Mouse (Mus musculus) C2C12 (cell line): ENCODE data around the gene Tmem115.

ENCODE experiments used
- CTCF ChIP-seq: IDR thresholded peaks from one replicate; pipeline ENCODE4 v1.5.1; 2011; ENCODE audit not compliant: control insufficient read depth, insufficient read depth, insufficient read length
- MAX ChIP-seq: IDR thresholded peaks from one replicate; pipeline ENCODE4 v1.6.1; 2011; ENCODE audit warnings: mild to moderate bottlenecking, control low read depth
- MYOD1 ChIP-seq: IDR thresholded peaks from one replicate; pipeline ENCODE4 v1.6.1; 2011; ENCODE audit warnings: low read depth; ENCODE audit not compliant: control insufficient read depth, insufficient read length
- USF1 ChIP-seq: IDR thresholded peaks from one replicate; pipeline ENCODE4 v1.6.1; 2011; ENCODE audit warnings: low read depth, mild to moderate bottlenecking, control low read depth, moderate library complexity

- no peak for TF ChIP-seq CTCF
- no peak for TF ChIP-seq MAX
- TF ChIP-seq MYOD1 = no peak
- no peak for TF ChIP-seq USF1
Observed at GRCm38 (mm10) chr9:107484302-107484701, 49.4 kb upstream of the Tmem115 start.
